Mouse (Mus musculus) small intestine, adult 2 months (tissue): ENCODE measurements around the gene Syvn1.

Experiments
- CTCF ChIP-seq: fragments of 200-500 bp; IDR thresholded peaks from 2 replicates; pipeline ENCODE4 v1.5.1; 2012; ENCODE audit warnings: low read depth, mild to moderate bottlenecking, control low read depth, inconsistent platforms, low read length, moderate library complexity, mixed read lengths; ENCODE audit not compliant: insufficient replicate concordance, insufficient read length; ENCODE audit errors: extremely low read depth
- POLR2A ChIP-seq: fragments of 200-500 bp; IDR thresholded peaks from 2 replicates; pipeline ENCODE4 v1.6.1; 2012; ENCODE audit warnings: low read depth, mild to moderate bottlenecking, control low read depth, inconsistent platforms, low read length, moderate library complexity

DNA sequence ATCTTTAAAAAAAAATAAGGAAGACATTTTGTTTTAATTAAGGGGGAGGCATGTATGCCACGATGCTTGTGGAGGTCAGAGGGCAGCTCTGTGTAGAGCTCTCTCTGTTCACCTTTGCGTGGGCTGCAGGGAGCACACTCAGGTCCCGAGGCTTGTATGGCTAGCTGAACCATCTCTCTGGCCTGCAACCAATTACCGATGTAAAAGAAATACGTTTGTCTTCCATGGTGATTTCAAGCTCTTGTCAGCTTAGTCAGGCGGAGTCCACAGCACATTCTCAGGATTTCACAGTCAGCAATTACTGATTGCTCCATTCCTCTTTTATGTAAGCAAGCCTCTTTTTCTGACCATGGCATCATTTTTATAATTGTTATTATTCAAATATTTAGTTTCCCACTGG is 54.8 kb downstream of the Syvn1 start:
- TF ChIP-seq CTCF = no peak
- no peak for TF ChIP-seq POLR2A
